In genomic region chr11:58134869-58135268, GRCm38 (mm10) we compare ENCODE assay signal across 38 mouse cellular contexts. TPM values are rescaled to one million over a fixed set of nuclear protein-coding genes. Genes with fewer than 3 reads are reported as not detected.
A peak's percentile ranks its signal among the peaks of the same experiment; 100 is the strongest.
DNase-seq lines count a peak whose midpoint lies in the region; TF ChIP-seq lines count a peak whose summit lies in the region.
"Had no signal": no experiment of that assay in that cellular context is flagged by ENCODE, and none has a peak within 500 bp of the region (broad histone marks: within the 10 kb centered on the region; RNA-seq: fewer than 3 reads in every experiment).

No protein-coding gene starts in this region.

- DNase-seq in CD4-positive, CD25-positive, alpha-beta regulatory T cell, adult 2 months (ENCODE audit: low read depth, low spot score): peak; percentile 34
- DNase-seq in naive thymus-derived CD4-positive, alpha-beta T cell, adult 2 months (ENCODE audit: low read depth): peak; percentile 62
- peak; percentile 28 to 49 for DNase-seq in thymus, postnatal 36 days
- no peak for DNase-seq in heart, adult 18-20 months
- no peak for DNase-seq in layer of hippocampus, postnatal 25 days (ENCODE audit: extremely low spot score in 1 of 2, low spot score in 1 of 2)
- no peak for DNase-seq in testis, postnatal 10 days (ENCODE audit: low spot score)
- DNase-seq: adrenal gland, postnatal 14 days; cerebellum, adult 11-12 months; cerebellum, adult 9-11 months; gastrocnemius, postnatal 25 days; heart, adult 2 months; kidney, adult 2 months; kidney, postnatal 4 days; layer of hippocampus, postnatal 36 days; left cerebral cortex, postnatal 4 days; liver, postnatal 0 days; retina, postnatal 1 day; right cerebral cortex, postnatal 14 days had no signal

- no peak for TF ChIP-seq POLR2A in bone marrow, adult 2 months (IDR thresholded peaks at IDR 0.05; ENCODE audit: borderline replicate concordance, control insufficient read depth, low read depth, low read length)

- no peak overlapping the region for H3K4me3 ChIP-seq in bone marrow, adult 2 months (replicated peaks; ENCODE audit: control insufficient read depth, low read depth, low read length)
- H3K4me3 ChIP-seq: heart, adult 2 months; heart, embryonic 12.5 days; hindbrain, embryonic 15.5 days; liver, embryonic 12.5 days; midbrain, embryonic 13.5 days had no signal

- H3K27ac ChIP-seq in bone marrow, adult 2 months (ENCODE audit: control insufficient read depth, insufficient read depth, low read depth, low read length, poor library complexity): peak overlapping the region; percentile 63; the same call in 1 of the 2 replicates
- H3K27ac ChIP-seq: heart, adult 2 months; hindbrain, embryonic 15.5 days; kidney, postnatal 0 days; liver, embryonic 12.5 days; midbrain, embryonic 13.5 days had no signal

- no peak for TF ChIP-seq CTCF in bone marrow, adult 2 months (IDR thresholded peaks at IDR 0.05; ENCODE audit: control insufficient read depth, insufficient read depth, low read length)

- no peaks in the 10 kb centered on the region; the same call in 1 of the 2 replicates for H3K4me1 ChIP-seq in bone marrow, adult 2 months (ENCODE audit: control insufficient read depth, insufficient read depth, low read length)
- H3K4me1 ChIP-seq: heart, embryonic 12.5 days; hindbrain, embryonic 15.5 days; liver, embryonic 12.5 days; midbrain, embryonic 13.5 days had no signal

RNA-seq across cellular contexts. Expression of gene Cnot8, which starts 30.9 kb away (rescaled TPM):
- polyA plus RNA-seq in bone marrow, adult 2 months (2011; ENCODE audit: insufficient read depth, insufficient read length, low replicate concordance, missing spikeins): 23.3 and 34.5 TPM in 2 replicates
- total RNA-seq in heart, adult 18-20 months (2021): 10 to 100 TPM; 36.3 to 37.4 TPM
- total RNA-seq in layer of hippocampus, postnatal 25 days (2021): 10 to 100 TPM; 52.7 to 54.5 TPM

RNA-seq across cellular contexts. Expression of gene Gemin5, which starts 33.5 kb away (rescaled TPM):
- polyA plus RNA-seq in bone marrow, adult 2 months (2011; ENCODE audit: insufficient read depth, insufficient read length, low replicate concordance, missing spikeins): 4.7 and 9.0 TPM in 2 replicates
- 10 to 100 TPM in 1 of 2 experiments, 1 to 10 TPM in 1; 8.7 to 10.0 TPM for total RNA-seq in heart, adult 18-20 months (2021)
- 10 to 100 TPM; 19.2 to 20.6 TPM for total RNA-seq in layer of hippocampus, postnatal 25 days (2021)

RNA-seq across cellular contexts. Expression of gene Mrpl22, which starts 36.6 kb away (rescaled TPM):
- polyA plus RNA-seq in bone marrow, adult 2 months (2011; ENCODE audit: insufficient read depth, insufficient read length, low replicate concordance, missing spikeins): 22.8 and 28.3 TPM in 2 replicates
- total RNA-seq in heart, adult 18-20 months (2021): 10 to 100 TPM; 51.2 to 53.4 TPM
- 10 to 100 TPM; 28.3 to 34.8 TPM for total RNA-seq in layer of hippocampus, postnatal 25 days (2021)

RNA-seq across cellular contexts. Expression of gene Gm12248, which starts 41.9 kb away (rescaled TPM):
- not detected in 2 replicates for polyA plus RNA-seq in bone marrow, adult 2 months (2011; ENCODE audit: insufficient read depth, insufficient read length, low replicate concordance, missing spikeins)
- total RNA-seq in heart, adult 18-20 months (2021): not detected
- not detected for total RNA-seq in layer of hippocampus, postnatal 25 days (2021)
- total RNA-seq: CH12.LX; gastrocnemius, adult 18-20 months; gastrocnemius, postnatal 25 days; heart, adult 2 months; hematopoietic stem cell, adult 5-6 weeks; layer of hippocampus, adult 8-10 months; layer of hippocampus, postnatal 36 days; left cerebral cortex, postnatal 4 days; megakaryocyte-erythroid progenitor cell, adult 5-6 weeks had no signal
- polyA plus RNA-seq: embryonic facial prominence, embryonic 14.5 days; forebrain, embryonic 14.5 days; heart, adult 2 months; heart, embryonic 12.5 days; heart, postnatal 0 days; intestine, embryonic 14.5 days; kidney, postnatal 0 days; limb, embryonic 14.5 days; liver, embryonic 12.5 days; liver, postnatal 0 days; lung, embryonic 16.5 days; midbrain, embryonic 13.5 days; neural tube, embryonic 14.5 days; Patski; stomach, embryonic 14.5 days had no signal

Comparison
In these comparisons a context has a peak if more than half of its experiments do, and no peak if none do; other contexts are left out.
1. DNase-seq: peak in CD4-positive, CD25-positive, alpha-beta regulatory T cell, adult 2 months (single experiment), naive thymus-derived CD4-positive, alpha-beta T cell, adult 2 months (single experiment) and thymus, postnatal 36 days (2 of 2); none in heart, adult 18-20 months (0 of 2), layer of hippocampus, postnatal 25 days (0 of 2) and testis, postnatal 10 days (single experiment).